Mouse (Mus musculus) embryonic fibroblast, embryonic 13.5 days (primary cell): ENCODE results near the gene Qpct. TPM values are rescaled to one million over a fixed set of nuclear protein-coding genes. Genes with fewer than 3 reads are reported as not detected.

Source experiments
- H3K27ac ChIP-seq: 2 replicates; pipeline ENCODE4 v1.5.1; 2012; ENCODE audit warnings: low read length, control low read depth, inconsistent platforms; ENCODE audit not compliant: insufficient read depth
- H3K4me1 ChIP-seq: 2 replicates; pipeline ENCODE4 v1.6.1; 2011; ENCODE audit warnings: low read length; ENCODE audit not compliant: control insufficient read depth, insufficient read depth
- H3K4me3 ChIP-seq: 2 replicates; pipeline ENCODE4 v1.5.1; 2011; ENCODE audit warnings: mild to moderate bottlenecking, control low read depth, low read length; ENCODE audit not compliant: insufficient read depth
- CTCF ChIP-seq: IDR thresholded peaks from 2 replicates; pipeline ENCODE4 v1.5.1; 2011; ENCODE audit warnings: mild to moderate bottlenecking, control low read depth, low read length, moderate library complexity, borderline replicate concordance; ENCODE audit not compliant: insufficient read depth
- POLR2A ChIP-seq: IDR thresholded peaks from 2 replicates; pipeline ENCODE4 v1.6.1; 2011; ENCODE audit warnings: low read depth, mild to moderate bottlenecking, control low read depth, low read length, moderate library complexity
- polyA plus RNA-seq: library from polyadenylated mRNA; stranded (reverse); fragments of >200 nt; gene quantifications from 2 replicates; pipeline ENCODE4 v1.2.4, GENCODE M21; 2011; ENCODE audit warnings: low read depth; ENCODE audit not compliant: missing spikeins, insufficient read length

The Qpct gene
- polyA plus RNA-seq = 6.1 and 9.7 TPM in 2 replicates

DNA sequence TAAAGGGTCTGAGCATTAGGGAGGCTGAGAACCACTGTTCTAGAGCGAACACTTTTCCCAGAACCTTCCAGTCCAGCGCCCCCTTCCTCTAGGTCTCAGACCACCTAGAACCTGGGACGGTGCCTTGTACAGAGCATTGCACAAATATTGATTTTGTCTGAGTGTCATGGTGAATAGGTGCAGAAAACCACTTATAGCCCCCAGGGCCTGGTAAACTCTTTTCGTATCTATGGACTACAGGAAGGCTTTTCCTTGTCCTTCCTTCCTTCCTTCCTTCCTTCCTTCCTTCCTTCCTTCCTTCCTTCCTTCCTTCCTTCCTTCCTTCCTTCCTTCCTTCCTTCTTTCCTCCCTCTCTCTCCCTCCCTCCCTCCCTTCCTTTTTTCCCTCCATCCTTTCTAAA, at the start of gene Qpct:
Qpct (plus strand) TSS at position 301 of the 400 bp plus-strand sequence.
- H3K4me3 ChIP-seq = peak within 1 kb of the TSS; percentile 71
- no peak within 1 kb of the TSS for H3K27ac ChIP-seq
- TF ChIP-seq CTCF (no peak), POLR2A (no peak)
- H3K4me1 ChIP-seq = no peaks in the 10 kb centered on the region

DNA sequence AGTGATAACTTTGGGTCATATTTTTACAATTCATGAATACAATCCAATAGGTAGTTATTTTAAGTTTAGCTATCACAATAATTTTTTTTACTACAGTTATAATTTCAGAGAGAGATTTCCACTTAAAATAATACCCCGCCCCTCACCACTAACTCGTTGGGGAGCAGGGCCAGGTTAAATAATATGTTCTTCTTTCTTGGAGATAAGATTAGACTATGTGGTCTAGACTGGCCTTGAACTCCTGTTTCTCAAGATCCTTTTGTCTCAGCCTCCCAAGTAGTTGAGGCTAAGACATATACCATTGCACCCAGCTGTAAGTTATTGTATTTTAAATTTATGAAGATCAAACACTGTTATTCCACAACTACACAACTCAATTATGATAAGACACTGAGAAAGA, 38.1 kb upstream of the Qpct start:
- no peak overlapping the region for H3K4me3 ChIP-seq
- no peak overlapping the region for H3K27ac ChIP-seq
- 0 out of 2 replicates have a peak, but pooled peaks cover 2% of the 10 kb centered on the region for H3K4me1 ChIP-seq
- TF ChIP-seq CTCF = no peak
- no peak for TF ChIP-seq POLR2A

DNA sequence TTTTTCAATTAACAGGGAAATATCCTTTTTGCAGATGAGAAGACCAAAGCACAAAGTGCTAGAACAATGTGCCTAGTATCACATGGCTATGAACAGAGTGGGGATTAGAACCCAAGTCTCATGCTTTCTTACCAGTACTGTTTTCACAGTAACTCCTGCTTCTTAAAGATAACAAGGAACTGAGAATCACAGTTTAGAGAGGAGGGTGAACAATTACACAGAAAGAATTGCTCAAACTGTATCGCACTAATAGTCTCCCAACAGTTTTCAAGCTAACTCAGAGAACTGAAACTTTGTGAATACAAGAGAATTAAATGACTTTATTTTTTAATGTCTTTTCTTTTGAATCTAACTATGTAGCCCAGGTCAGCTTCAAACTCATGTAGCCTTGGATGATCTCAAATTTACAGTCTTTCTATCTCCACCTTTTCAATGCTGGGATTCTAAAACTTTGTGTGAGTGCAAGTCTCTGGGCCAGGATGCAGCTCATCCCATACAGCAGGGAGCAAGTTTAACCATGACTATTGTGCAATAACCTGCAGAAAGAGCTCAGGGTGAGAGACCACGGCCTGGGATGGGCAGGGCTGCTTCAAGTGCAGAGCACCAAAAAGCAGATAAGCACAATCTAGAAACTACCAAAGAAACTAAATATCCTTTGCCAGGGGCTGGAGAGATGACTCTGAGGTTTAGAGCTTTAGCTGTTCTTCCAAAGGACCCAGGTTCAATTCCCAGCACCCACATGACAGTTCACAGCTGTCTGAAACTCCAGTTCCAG, 36.6 kb upstream of the Qpct start:
- H3K27ac ChIP-seq = no peak overlapping the region
- H3K4me1 ChIP-seq = 0 out of 2 replicates have a peak, but pooled peaks cover 2% of the 10 kb centered on the region
- H3K4me3 ChIP-seq = no peak overlapping the region
- no peak for TF ChIP-seq CTCF
- no peak for TF ChIP-seq POLR2A

DNA sequence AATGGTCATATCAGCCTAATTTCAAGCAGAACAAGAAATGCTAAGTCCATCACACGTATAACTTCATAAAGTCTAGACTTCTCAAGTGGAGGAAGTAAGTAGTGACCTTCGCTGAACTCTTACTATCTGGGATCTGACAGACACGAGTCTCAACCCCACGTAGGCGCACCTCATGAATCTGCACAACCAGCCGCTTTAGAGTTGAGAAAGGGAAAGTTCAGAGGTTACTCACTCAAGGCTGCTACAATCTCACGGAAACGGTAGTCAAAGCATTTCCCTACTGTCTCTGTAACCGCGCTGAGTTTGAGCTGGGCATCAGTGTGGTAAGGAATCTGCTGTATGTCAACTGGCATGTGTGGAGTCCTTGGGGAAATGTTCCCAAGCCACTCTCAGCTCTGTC, 35.9 kb upstream of the Qpct start:
- Histone ChIP-seq H3K4me1 (0 out of 2 replicates have a peak, but pooled peaks cover 2% of the 10 kb centered on the region), H3K27ac (no peak overlapping the region), H3K4me3 (no peak overlapping the region)
- no peak for TF ChIP-seq CTCF
- TF ChIP-seq POLR2A = no peak

DNA sequence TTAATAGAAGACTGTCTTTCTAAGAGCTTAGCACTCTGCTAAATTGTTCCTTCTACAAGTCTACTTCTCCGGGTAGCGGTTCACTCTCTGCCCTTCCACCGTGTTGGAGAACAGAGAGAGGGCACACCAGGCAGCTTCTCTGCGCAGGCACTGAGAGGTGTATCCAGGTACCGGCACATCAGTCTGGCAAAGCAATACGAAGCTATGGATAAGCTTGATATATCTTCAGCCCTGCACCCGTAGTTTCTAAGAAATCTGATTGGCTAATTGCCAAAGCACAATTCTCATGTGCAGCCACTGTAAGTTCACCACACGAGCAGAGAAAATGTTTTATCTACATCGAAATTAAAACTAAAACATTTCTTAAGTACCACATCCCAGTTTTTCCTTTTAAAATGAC, 33.3 kb upstream of the Qpct start:
- TF ChIP-seq POLR2A (no peak), CTCF (no peak)
- no peak overlapping the region for H3K4me3 ChIP-seq
- H3K27ac ChIP-seq = no peak overlapping the region
- 0 out of 2 replicates have a peak, but pooled peaks cover 2% of the 10 kb centered on the region for H3K4me1 ChIP-seq

DNA sequence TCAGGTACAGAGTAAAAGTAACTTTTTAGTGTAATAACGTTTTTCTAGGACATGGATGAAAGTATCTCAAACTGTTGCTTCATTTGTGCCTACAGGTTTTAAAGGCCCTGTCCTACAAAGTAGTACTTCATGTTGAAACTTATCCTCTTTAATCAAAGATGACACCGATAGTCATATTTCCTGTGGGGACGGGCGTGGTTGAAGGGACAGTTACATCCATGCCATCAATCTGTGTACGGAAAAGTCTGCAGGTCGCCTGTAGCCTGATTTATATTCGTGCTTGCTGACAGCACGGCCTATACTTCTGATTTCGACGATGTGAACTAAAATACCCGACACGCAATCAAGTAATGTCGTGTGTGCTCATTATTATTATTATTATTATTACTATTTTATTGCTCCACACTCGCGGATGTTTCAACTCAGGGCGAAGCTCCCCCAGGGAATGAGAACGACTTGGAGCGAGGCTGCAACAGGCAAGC, 31.9 kb upstream of the Qpct start:
- TF ChIP-seq POLR2A = no peak
- TF ChIP-seq CTCF = no peak
- Histone ChIP-seq H3K4me1 (0 out of 2 replicates have a peak, but pooled peaks cover 2% of the 10 kb centered on the region), H3K4me3 (peak overlapping the region; percentile 83), H3K27ac (no peak overlapping the region)

DNA sequence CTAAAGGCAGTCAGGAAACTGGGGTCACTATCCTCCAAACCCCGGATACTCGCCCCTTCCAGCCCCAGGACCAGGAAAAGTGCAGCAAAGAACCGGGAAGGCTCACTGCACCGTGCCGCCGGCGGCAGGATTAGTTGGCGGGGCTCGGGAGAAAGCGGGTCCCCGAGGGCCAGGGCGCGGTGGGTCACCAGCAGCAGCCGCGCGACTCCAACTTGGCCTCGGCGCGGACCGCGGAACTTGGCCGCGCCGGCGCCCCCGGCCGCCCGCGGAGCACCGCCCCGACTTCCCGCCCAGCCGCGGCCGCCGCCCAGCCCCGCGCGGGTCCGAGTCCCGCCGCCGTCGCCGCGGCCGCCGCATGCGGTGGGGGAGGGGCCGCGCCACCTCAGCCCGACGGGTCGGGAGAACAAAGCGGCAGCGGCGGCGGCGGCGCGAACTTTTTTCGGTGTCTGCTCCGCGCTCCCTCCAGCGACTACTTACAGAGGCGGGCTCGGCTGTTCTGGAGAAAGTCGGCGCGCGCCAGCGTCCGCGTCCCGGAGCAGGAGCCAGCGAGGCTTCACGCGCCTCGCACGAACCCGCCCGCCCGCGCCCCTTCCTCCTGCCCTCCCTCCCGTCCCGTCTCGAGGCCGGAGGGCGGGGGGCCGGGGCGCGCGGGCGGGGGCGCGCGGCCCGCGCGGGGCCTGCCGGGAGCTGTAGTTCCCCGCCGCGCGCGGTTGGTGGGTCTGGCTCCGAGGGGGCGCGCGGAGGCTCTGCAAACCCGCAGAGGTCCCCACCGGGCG, 31.3 kb upstream of the Qpct start, which contains the start of gene Prkd3:
Prkd3 (minus strand) TSS at position 609 of the 776 bp plus-strand sequence.
- no peak for TF ChIP-seq CTCF
- peak; percentile 41; the same call in 1 of the 2 replicates for TF ChIP-seq POLR2A
- no peak within 1 kb of the TSS for H3K27ac ChIP-seq
- peak within 1 kb of the TSS; percentile 83 for H3K4me3 ChIP-seq

DNA sequence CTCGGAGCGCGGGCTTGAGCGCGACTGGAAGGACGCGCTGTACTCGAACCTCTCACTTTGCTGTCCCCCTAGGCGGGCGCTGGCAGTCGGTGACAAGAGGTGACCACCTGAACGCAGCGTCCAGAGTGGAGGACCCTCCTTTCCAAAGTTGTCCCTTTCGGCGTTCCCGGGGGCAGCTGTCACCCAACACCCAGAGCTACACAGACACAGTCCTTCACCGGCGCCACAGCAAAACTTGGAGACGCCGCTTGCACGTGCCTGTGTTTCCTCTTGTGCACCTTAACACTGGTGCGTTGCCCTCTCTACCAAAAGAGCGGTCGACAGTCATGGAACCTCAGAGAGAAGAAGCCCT, 30.7 kb upstream of the Qpct start:
- Histone ChIP-seq H3K27ac (no peak overlapping the region), H3K4me1 (0 out of 2 replicates have a peak, but pooled peaks cover 2% of the 10 kb centered on the region), H3K4me3 (peak overlapping the region; percentile 50)
- TF ChIP-seq CTCF = no peak
- no peak for TF ChIP-seq POLR2A

More for the DNA sequence above, 31.3 kb upstream of the Qpct start, which contains the start of gene Prkd3:
- H3K4me1 ChIP-seq = 0 out of 2 replicates have a peak, but pooled peaks cover 2% of the 10 kb centered on the region

DNA sequence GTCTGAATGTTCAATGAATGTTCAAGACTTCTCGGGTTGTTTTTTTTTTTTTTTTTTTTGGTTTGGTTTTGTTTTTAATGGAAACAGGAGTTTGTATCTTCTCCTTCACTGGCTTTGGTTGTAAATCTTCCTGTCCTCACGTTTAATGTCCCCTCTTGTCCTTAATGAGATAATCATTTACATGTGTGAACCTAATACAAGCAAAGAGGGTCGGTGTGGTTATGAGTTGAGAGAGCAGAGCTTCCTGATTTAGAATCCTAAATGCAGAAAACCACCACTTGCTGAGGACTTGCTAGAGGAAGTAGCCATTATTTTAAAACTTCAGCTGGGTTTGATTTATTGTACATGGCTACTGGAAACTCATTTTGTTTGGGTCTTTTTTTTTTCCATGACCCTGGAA, 29.0 kb upstream of the Qpct start:
- Histone ChIP-seq H3K4me1 (0 out of 2 replicates have a peak, but pooled peaks cover 2% of the 10 kb centered on the region), H3K4me3 (no peak overlapping the region), H3K27ac (no peak overlapping the region)
- no peak for TF ChIP-seq CTCF
- TF ChIP-seq POLR2A = no peak
